Mouse (Mus musculus): ENCODE data around the gene Tuft1. TPM values are rescaled to one million over a fixed set of nuclear protein-coding genes. Genes with fewer than 3 reads are reported as not detected.
"Not testable (repeated sequence)": the region's sequence is repeated elsewhere in the genome, so short reads cannot be mapped to it uniquely, and the experiment has no call there.

Gene Tuft1
- polyA plus RNA-seq, 1 experiment from 2014 or later: 2.7 TPM

DNA sequence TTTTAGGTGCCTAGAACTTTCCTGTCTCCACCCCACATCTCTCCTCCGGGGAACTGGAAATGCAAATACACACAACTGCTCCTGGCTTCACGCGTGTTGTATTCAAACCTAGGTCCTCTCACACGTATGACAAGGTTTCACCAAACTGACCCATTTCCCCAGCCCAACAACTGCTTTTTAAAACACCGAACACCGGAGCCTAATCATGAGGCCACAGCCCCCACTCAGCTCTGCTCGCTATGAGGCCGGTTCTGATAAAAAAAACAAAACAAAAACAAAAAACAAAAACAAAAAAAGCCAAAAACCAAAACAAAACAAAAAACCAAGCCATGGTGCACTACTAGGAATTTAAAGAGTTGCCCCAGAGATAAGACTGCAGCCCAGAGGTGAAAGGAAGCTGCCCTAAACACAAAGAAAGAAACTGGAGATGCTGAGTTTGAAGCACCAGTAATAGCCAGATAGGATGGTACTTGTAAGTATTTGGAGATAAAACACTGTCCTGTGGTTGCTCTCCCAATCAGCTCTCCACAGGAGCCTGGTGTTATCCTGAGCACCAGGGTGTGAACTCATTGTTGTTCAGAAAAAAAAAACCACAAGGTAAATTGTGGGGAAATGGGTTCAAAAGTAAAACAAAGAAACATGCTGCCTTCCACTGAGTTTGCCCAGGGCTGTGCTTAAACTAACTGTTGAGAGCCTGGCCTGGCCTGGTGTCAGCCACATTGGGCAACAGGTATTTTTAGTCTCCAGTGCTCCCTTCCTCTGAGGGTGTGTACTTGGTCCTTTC is 27.5 kb upstream of the Tuft1 start:
- H3K4me1 ChIP-seq (replicated peaks); H3K9ac ChIP-seq; H3K4me2 ChIP-seq; H3K36me3 ChIP-seq; H3K27me3 ChIP-seq; H3K27ac ChIP-seq (replicated peaks); ATAC-seq (ENCODE audit: low read depth); H3K9me3 ChIP-seq; H3K4me3 ChIP-seq: not testable (repeated sequence)
- 88% methylated on average over 8 of the region's 8 CpGs for WGBS

DNA sequence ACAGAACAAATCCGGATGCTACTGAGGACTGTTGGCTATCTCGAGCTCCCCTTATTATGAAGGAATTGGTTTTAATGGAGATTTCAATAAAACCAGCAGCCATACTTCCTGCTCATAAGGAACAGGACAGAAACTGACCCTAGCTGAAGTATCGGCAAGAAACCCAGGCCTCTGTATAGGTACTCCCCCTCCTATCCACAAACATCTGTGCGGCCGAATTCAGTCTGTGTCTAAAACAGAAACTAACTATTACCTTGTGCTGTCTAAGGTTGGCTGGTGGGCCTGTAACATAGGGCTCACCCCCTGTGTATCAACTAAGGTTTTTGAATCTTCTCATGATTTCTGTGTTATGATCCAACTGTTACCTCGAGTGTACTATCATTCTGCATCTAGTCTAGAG is 25.0 kb upstream of the Tuft1 start:
- Histone ChIP-seq H3K4me3 (no peak overlapping the region), H3K9me3 (no peaks in the 10 kb centered on the region), H3K36me3 (no peaks in the 10 kb centered on the region), H3K4me1 (replicated peaks) (no peaks in the 10 kb centered on the region), H3K27ac (replicated peaks) (no peak overlapping the region), H3K4me2 (no peak overlapping the region), H3K9ac (no peak overlapping the region), H3K27me3 (no peaks in the 10 kb centered on the region)
- no peak for ATAC-seq (ENCODE audit: low read depth)
- WGBS: 88% methylated on average over 6 of the region's 6 CpGs

DNA sequence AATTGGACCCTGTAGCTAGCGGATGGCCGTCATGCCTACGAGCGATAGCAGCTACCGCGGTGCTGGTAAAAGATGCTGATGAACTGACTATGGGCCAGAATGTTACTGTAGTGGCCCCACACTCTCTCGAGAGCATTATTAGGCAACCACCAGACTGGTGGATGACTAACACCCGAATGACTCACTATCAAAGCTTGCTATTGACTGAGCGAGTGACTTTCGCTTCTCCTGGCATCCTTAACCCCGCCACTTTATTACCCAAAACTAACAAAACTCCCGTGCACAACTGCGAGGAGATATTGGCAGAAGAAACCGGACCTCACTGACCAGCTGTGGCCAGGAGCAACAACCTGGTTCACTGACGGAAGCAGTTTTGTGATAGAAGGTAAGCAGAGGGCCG is 22.1 kb upstream of the Tuft1 start:
- no peak overlapping the region for H3K4me2 ChIP-seq
- 92% methylated on average over 16 of the region's 16 CpGs for WGBS
- no peaks in the 10 kb centered on the region for H3K9me3 ChIP-seq
- no peak for ATAC-seq (ENCODE audit: low read depth)
- no peaks in the 10 kb centered on the region for H3K27me3 ChIP-seq
- no peak overlapping the region for H3K4me3 ChIP-seq
- H3K36me3 ChIP-seq: no peaks in the 10 kb centered on the region
- no peak overlapping the region for H3K9ac ChIP-seq
- H3K27ac ChIP-seq (replicated peaks): no peak overlapping the region
- no peaks in the 10 kb centered on the region for H3K4me1 ChIP-seq (replicated peaks)

DNA sequence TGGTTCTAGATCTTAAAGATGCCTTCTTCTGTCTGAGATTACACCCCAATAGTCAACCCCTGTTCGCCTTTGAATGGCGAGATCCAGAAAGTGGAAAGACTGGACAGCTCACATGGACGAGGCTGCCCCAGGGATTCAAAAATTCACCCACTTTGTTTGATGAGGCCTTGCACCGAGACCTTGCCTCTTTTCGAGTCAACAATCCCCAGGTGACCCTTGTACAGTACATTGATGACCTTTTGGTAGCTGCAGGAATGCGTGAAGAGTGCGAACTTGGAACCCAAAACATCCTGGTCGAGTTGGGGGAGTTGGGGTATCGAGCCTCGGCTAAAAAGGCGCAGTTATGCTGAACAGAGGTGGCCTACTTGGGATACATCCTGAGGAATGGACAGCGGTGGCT is 21.4 kb upstream of the Tuft1 start:
- H3K4me3 ChIP-seq; H3K27me3 ChIP-seq; H3K9me3 ChIP-seq; ATAC-seq (ENCODE audit: low read depth); H3K4me1 ChIP-seq (replicated peaks); H3K27ac ChIP-seq (replicated peaks); H3K36me3 ChIP-seq; H3K9ac ChIP-seq; H3K4me2 ChIP-seq: not testable (repeated sequence)
- 93% methylated on average over 12 of the region's 12 CpGs for WGBS

DNA sequence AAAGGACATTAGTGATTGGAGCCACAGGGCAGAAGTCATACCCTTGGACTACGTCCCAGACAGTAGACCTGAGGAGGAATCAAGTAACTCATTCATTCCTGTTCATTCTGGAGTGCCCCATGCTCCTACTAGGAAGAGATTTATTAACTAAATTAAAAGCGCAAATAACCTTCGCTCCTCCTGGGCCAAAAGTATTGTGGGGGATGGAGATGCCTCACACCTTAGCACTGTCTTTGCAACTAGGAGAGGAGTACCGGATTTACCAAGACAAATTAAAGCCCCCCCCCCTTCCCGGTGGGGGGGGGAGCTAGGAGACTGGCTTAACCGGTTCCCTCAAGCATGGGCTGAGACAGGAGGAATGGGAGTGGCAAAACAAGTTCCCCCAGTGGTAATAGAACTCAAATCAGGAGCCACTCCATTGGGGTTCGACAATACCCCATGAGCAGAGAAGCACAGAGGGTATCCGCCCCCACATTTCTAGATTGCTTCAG is 20.7 kb upstream of the Tuft1 start:
- 83% methylated on average over 8 of the region's 8 CpGs for WGBS
- Histone ChIP-seq H3K4me2 (no peak overlapping the region), H3K9me3 (no peaks in the 10 kb centered on the region), H3K4me1 (replicated peaks) (no peaks in the 10 kb centered on the region), H3K27me3 (no peaks in the 10 kb centered on the region), H3K4me3 (no peak overlapping the region), H3K36me3 (no peaks in the 10 kb centered on the region), H3K27ac (replicated peaks) (no peak overlapping the region), H3K9ac (no peak overlapping the region)
- ATAC-seq (ENCODE audit: low read depth): no peak

DNA sequence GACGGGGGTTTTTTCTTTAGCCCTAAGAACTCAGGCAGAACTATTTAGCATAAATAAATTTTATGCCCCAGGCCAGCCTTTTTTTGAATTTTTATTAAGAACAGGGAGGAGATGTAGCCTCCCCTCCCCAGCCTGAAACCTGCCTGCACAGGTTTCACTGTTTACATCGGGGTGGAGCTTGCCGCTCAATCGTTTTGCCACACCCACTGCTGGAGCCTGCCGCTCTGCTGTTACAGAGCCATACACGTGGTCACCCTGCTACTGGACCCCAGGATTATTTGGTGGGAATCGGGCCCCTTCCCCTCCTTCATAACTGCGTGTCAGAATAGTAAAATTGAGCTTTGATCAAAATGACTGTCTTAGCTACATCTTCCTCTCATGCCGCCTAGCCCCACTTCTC is 16.4 kb upstream of the Tuft1 start:
- H3K36me3 ChIP-seq; H3K4me2 ChIP-seq; H3K4me1 ChIP-seq (replicated peaks); H3K9me3 ChIP-seq; H3K27ac ChIP-seq (replicated peaks); ATAC-seq (ENCODE audit: low read depth); H3K27me3 ChIP-seq; H3K9ac ChIP-seq; H3K4me3 ChIP-seq: not testable (repeated sequence)
- 87% methylated on average over 9 of the region's 9 CpGs for WGBS

DNA sequence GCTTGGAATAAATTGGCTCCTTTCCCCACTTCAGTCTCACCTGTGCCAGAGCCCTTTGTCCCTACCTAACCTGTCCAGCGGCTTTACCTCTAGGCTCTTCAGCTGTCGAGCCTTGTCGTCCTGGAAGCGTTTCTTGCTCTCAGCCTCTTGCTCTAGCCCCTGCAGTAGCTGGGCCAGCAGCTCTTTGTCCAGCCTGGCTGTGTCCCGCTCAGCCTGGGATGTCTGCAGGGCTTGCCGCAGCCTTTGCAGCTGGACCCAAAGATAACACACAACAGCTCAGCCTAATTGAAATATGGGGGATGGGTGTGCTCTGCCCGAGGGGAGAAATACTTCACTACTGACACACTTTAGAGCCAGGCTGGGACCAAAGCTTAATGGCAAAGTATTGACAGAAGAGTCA is 7.2 kb upstream of the Tuft1 start:
- not testable (repeated sequence) for H3K36me3 ChIP-seq; H3K9ac ChIP-seq; H3K27ac ChIP-seq (replicated peaks); H3K9me3 ChIP-seq; ATAC-seq (ENCODE audit: low read depth); H3K27me3 ChIP-seq; H3K4me2 ChIP-seq; H3K4me3 ChIP-seq; H3K4me1 ChIP-seq (replicated peaks)
- WGBS: 39% methylated on average over 7 of the region's 7 CpGs

DNA sequence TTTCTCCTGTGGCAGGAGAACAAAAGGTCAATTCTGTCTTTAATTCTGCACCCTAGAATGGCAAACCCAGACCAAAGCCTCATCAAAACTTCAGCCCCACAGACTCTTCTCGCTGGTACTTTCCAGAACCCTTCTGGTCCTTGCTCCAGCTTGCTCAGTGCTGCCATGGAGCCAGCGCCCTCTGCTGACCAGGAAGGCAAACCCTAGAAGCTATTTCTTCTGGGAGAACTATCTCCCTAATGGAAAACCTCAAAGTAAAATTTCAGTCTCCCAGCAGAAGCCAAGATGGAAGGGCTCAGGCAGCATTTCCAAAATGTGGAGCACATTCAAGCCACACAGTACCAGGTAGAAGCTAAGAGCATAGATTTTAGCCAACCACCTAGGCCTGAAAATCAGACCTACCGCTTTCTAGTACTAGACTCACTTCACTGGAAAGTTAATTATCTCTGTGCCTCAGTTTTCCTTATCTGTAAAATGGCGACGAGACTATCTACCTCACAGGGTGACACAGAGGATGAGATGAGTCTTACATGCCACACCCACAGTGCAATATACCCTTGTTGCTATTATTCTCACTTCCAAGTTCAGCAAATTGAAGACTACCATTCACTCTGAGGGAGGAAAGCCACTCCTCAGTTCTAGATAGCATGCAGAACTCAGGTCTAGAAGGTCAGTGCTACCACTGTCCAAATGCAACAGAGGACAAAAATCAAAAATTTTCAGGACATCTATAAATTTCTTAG is 6.6 kb upstream of the Tuft1 start:
- H3K4me3 ChIP-seq; H3K4me2 ChIP-seq; H3K4me1 ChIP-seq (replicated peaks); H3K27me3 ChIP-seq; H3K27ac ChIP-seq (replicated peaks); H3K9ac ChIP-seq; H3K36me3 ChIP-seq; ATAC-seq (ENCODE audit: low read depth); H3K9me3 ChIP-seq: not testable (repeated sequence)
- 63% methylated on average over 5 of the region's 5 CpGs for WGBS

DNA sequence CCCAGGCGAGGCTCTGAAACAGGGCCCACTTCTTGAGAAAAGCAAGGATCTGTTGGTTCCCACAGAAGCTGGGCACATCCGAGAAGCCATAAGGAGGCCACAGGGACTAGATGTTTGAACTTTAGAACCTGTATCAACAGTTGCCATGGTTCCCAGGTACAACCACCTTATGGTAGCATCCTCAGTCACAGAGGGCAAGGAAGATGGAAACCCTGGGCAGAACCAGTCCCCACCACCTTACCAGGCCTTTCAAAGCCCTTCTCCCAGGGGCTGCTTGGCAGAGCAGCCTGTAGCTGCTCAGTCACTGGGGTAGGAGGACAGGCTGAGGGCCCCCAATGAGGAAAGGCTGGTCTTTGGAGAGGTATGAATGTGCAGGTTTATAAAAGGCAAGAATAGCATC is 2.2 kb upstream of the Tuft1 start:
- H3K36me3 ChIP-seq; H3K27ac ChIP-seq (replicated peaks); H3K9me3 ChIP-seq; H3K4me2 ChIP-seq; ATAC-seq (ENCODE audit: low read depth); H3K9ac ChIP-seq; H3K4me3 ChIP-seq; H3K4me1 ChIP-seq (replicated peaks): not testable (repeated sequence)
- peaks cover 17% of the 10 kb centered on the region; the same call in 1 of the 2 replicates for H3K27me3 ChIP-seq
- 80% methylated on average over 2 of the region's 2 CpGs for WGBS

DNA sequence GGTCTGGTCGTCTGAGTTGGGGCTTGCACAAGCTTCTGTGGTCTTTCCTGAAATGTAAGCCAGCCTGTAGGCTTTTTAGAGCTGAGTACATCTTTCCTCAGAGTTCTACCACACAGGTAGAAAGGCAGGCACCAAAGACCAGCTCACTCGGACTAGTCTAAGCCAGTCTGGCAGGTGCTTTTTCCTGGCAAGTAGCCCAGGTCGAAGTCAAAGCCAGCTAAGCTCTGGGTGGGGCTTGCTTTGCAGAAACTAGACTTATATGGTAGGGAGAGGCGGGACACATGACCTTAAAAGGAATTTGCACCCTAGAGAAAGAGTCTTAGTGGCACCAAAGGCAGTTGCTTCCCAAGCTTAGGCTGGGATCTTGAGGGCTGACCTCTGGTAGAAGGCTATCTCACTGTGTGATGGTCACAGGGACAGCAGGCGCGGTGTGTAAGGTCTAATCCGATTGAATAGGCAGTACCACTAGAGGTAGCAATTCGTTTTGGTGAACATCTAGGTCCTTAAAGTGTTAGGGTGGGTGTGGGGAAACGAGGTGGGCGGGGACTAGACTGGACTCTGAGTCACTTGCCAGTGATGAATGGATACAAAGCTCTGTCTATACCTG is 573 bp upstream of the Tuft1 start:
- WGBS: 30% methylated on average over 8 of the region's 10 CpGs
- peak overlapping the region; percentile 27 for H3K4me2 ChIP-seq
- not testable (repeated sequence) for H3K9me3 ChIP-seq; H3K9ac ChIP-seq; H3K36me3 ChIP-seq; H3K27ac ChIP-seq (replicated peaks); H3K4me1 ChIP-seq (replicated peaks)
- peaks cover 17% of the 10 kb centered on the region; the same call in 1 of the 2 replicates for H3K27me3 ChIP-seq
- ATAC-seq (ENCODE audit: low read depth): peak; percentile 29
- peak overlapping the region; percentile 13; the same call in 1 of the 2 replicates for H3K4me3 ChIP-seq

DNA sequence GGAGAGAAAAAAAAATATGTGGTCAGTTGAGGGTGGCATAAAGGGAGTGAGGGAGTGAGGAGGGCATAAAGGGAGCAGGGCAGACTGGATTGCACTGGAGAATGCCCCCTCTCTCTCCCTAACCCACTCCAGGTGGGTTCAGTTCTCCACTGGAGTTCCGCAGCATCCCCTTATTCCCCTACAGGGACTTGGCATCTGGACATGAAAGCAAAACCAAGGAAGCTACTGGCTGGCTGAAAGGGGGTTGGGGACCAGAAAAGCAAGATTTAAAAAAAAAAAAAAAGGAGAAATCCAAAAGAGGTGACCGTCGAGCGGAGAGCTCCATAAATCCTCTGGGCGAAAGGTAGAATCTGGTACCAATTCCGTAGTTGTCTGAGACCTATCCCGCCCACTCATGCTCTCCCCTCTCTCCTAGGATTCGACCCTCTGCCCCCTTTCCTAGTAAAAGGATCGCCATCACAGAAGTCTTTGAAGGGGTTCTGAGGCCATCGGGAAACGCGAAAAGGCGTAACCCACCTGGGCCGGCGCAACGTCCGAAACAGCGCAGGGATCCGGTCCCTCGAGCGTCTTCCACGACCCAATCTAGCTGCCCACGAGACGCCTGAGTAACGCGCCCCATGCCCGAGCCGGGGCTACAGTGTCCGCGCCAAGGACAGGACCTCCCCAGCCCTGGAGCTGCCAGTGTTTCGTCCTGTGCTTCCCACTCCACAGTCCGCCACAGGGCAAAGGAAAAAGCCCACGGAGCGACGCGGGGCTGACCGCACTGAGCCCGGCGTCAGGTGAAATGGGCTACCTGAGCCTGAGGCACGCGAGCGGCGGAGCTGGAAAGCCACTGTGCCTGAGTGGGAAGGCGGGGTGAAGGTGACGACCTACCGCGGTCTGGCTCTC is 576 bp downstream of the Tuft1 start:
- H3K27ac ChIP-seq (replicated peaks); H3K4me1 ChIP-seq (replicated peaks); H3K9me3 ChIP-seq; H3K36me3 ChIP-seq: not testable (repeated sequence)
- ATAC-seq (ENCODE audit: low read depth): peak; percentile 59
- Histone ChIP-seq H3K9ac (peak overlapping the region; percentile 32), H3K4me2 (peak overlapping the region; percentile 59), H3K27me3 (peaks cover 17% of the 10 kb centered on the region; the same call in 1 of the 2 replicates), H3K4me3 (peak overlapping the region; percentile 37)
- 3% methylated on average over 23 of the region's 47 CpGs for WGBS

Data from neural tube, embryonic 13.5 days (tissue).